Mouse (Mus musculus): Measurements from ENCODE around the gene Nt5e.

The Nt5e gene

DNA sequence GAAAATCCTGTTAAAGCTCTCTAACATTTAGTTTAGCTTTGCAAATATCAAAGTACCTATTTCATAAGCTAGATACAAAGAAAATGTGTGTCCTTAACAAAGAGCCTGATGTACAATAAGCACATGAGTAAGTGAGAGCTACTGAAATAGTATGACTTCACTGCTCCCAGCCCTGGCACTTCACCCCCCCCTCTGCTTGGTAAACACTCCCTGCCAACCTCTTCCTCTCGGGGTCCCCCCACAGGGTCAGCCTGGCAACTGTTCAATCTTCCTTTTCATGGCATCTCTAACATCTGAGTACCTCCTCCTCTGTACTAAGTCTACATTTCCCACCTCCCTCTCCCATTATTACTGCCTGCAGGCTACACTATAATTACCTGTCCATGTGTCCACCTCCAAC lies 89.8 kb downstream of the Nt5e start:
- Histone ChIP-seq H3K27me3 (ENCODE audit: insufficient read depth, low read length) (no peaks in the 10 kb centered on the region), H3K36me3 (ENCODE audit: insufficient read depth, low read length) (peaks cover 6% of the 10 kb centered on the region; the same call in 1 of the 2 replicates), H3K4me3 (replicated peaks; ENCODE audit: low read length) (no peak overlapping the region), H3K4me1 (replicated peaks; ENCODE audit: low read depth, low read length) (peaks cover 4% of the 10 kb centered on the region), H3K9me3 (ENCODE audit: low read length) (no peaks in the 10 kb centered on the region)
- no peak for TF ChIP-seq CTCF (conservative IDR thresholded peaks at IDR 0.05; ENCODE audit: low read length)
- TF ChIP-seq NANOG (IDR thresholded peaks at IDR 0.05; ENCODE audit: borderline replicate concordance, low read length), result no peak
- TF ChIP-seq POU5F1 (IDR thresholded peaks at IDR 0.05; ENCODE audit: borderline replicate concordance, low read length), result no peak
